Mouse (Mus musculus) urinary bladder, adult 18-20 months (tissue): ENCODE measurements around the gene Vmn1r38.
"Not testable (repeated sequence)": the region's sequence is repeated elsewhere in the genome, so short reads cannot be mapped to it uniquely, and the experiment has no call there.

Experiments
- DNase-seq, 2 experiments: peaks; one replicate each; pipeline ENCODE4 v3.0.0; 2022; ENCODE audit warnings: low spot score in 2 of 2, mixed read lengths in 2 of 2

Gene Vmn1r38

GRCm38 (mm10) chr6:66782527-66782926 is at the start of gene Vmn1r38:
TSS of gene Vmn1r38 (minus strand) at chr6:66782627.
- not testable (repeated sequence) for DNase-seq

- DNase-seq = no peak
These were observed 28.1 kb upstream of the Vmn1r38 start, which contains the start of gene Vmn1r39 for GRCm38 (mm10) chr6:66810509-66810908. TSS of gene Vmn1r39 (minus strand) at chr6:66810609.

GRCm38 (mm10) chr6:66806311-66806710 is 23.9 kb upstream of the Vmn1r38 start:
- no peak for DNase-seq

- no peak for DNase-seq
These were observed 23.3 kb upstream of the Vmn1r38 start for GRCm38 (mm10) chr6:66805713-66806112.

GRCm38 (mm10) chr6:66729082-66729481 is 53.3 kb downstream of the Vmn1r38 start, which contains the start of gene Vmn1r37:
TSS of gene Vmn1r37 (plus strand) at chr6:66729382.
- not testable (repeated sequence) for DNase-seq
